Mouse (Mus musculus) brain, embryonic 14.5 days (tissue): ENCODE measurements around the gene Mrps26.

ENCODE experiments used
- CTCF ChIP-seq: fragments of 200-500 bp; IDR thresholded peaks from 2 replicates; pipeline ENCODE4 v1.5.1; 2012; ENCODE audit warnings: inconsistent platforms, mild to moderate bottlenecking, moderate library complexity, borderline replicate concordance; ENCODE audit not compliant: insufficient read depth, insufficient read length; ENCODE audit errors: extremely low read depth
- POLR2A ChIP-seq: fragments of 200-500 bp; IDR thresholded peaks from 2 replicates; pipeline ENCODE4 v1.6.1; 2012; ENCODE audit warnings: mild to moderate bottlenecking, inconsistent platforms, borderline replicate concordance; ENCODE audit not compliant: poor library complexity, insufficient read depth, insufficient read length, severe bottlenecking; ENCODE audit errors: extremely low read depth

DNA sequence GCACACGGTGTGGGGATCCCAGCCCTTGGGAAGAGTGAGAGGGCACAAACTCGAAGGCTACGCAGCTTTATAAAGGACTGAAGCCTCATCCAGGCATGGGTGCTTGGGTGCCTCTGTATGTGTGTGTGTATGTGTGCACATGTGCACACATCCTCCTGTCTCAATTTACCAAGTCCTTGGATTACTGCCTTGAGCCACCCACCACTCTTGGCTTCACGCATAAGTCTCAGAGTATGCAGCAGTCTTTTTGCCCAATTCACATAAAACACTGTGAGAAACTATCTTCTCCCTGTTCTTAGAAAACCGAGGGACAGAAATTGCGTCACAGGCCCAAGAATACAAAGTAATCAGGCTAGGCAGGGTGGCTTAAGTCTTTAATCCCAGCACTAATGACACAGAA, 22.5 kb downstream of the Mrps26 start:
- TF ChIP-seq CTCF (no peak), POLR2A (no peak)
